Mouse (Mus musculus) thymus, postnatal 14 days (tissue): ENCODE measurements around the gene Raf1.
"Not testable (repeated sequence)": the region's sequence is repeated elsewhere in the genome, so short reads cannot be mapped to it uniquely, and the experiment has no call there.

Experiments
- DNase-seq: peaks from one replicate; pipeline ENCODE4 v3.0.0; 2021

The Raf1 gene

GRCm38 (mm10) chr6:115681066-115681465 lies 4.6 kb upstream of the Raf1 start:
- no peak for DNase-seq

GRCm38 (mm10) chr6:115678012-115678411 lies 1.6 kb upstream of the Raf1 start:
- no peak for DNase-seq

- DNase-seq = no peak
Measured at GRCm38 (mm10) chr6:115677441-115677840, 1.0 kb upstream of the Raf1 start.

GRCm38 (mm10) chr6:115675508-115676336 lies 713 bp downstream of the Raf1 start:
- peak; percentile 62 for DNase-seq

GRCm38 (mm10) chr6:115675166-115675507 lies 1.3 kb downstream of the Raf1 start:
- DNase-seq = peak; percentile 56

GRCm38 (mm10) chr6:115674316-115674715 lies 2.1 kb downstream of the Raf1 start:
- DNase-seq = no peak

- DNase-seq = no peak
Measured at GRCm38 (mm10) chr6:115672700-115673099, 3.7 kb downstream of the Raf1 start.

- no peak for DNase-seq
Measured at GRCm38 (mm10) chr6:115666641-115667040, 9.8 kb downstream of the Raf1 start.

GRCm38 (mm10) chr6:115664268-115664667 lies 12.2 kb downstream of the Raf1 start:
- no peak for DNase-seq

- DNase-seq = no peak
Measured at GRCm38 (mm10) chr6:115658802-115659201, 17.6 kb downstream of the Raf1 start.

GRCm38 (mm10) chr6:115653939-115654338 lies 22.5 kb downstream of the Raf1 start:
- no peak for DNase-seq

- DNase-seq = no peak
Measured at GRCm38 (mm10) chr6:115651719-115652118, 24.7 kb downstream of the Raf1 start.

GRCm38 (mm10) chr6:115650476-115651427 lies 25.7 kb downstream of the Raf1 start:
- no peak for DNase-seq

- no peak for DNase-seq
Measured at GRCm38 (mm10) chr6:115649792-115650365, 26.6 kb downstream of the Raf1 start.

- DNase-seq = no peak
Measured at GRCm38 (mm10) chr6:115643315-115643714, 33.1 kb downstream of the Raf1 start.

GRCm38 (mm10) chr6:115638188-115638587 lies 38.2 kb downstream of the Raf1 start:
- DNase-seq = not testable (repeated sequence)

- no peak for DNase-seq
Measured at GRCm38 (mm10) chr6:115634015-115634414, 42.4 kb downstream of the Raf1 start.

GRCm38 (mm10) chr6:115631056-115631795 lies 45.2 kb downstream of the Raf1 start:
- no peak for DNase-seq

- DNase-seq = no peak
Measured at GRCm38 (mm10) chr6:115626121-115626520, 50.3 kb downstream of the Raf1 start.

- DNase-seq = no peak
Measured at GRCm38 (mm10) chr6:115620942-115621341, 55.5 kb downstream of the Raf1 start.

- DNase-seq = peak; percentile 68
Measured at GRCm38 (mm10) chr6:115619818-115620217, 56.6 kb downstream of the Raf1 start.

GRCm38 (mm10) chr6:115615983-115616382 lies 60.5 kb downstream of the Raf1 start:
- no peak for DNase-seq

GRCm38 (mm10) chr6:115613793-115614192 lies 62.6 kb downstream of the Raf1 start:
- DNase-seq = no peak
